Mouse (Mus musculus): Measurements from ENCODE around the gene Cacna2d4.
A peak's percentile ranks its signal among the peaks of the same experiment; 100 is the strongest.

Cacna2d4 gene

GRCm38 (mm10) chr6:119310176-119310575 lies 73.8 kb downstream of the Cacna2d4 start:
- DNase-seq (ENCODE audit: low spot score) = no peak

- no peak for DNase-seq (ENCODE audit: low spot score)
These were observed 76.1 kb downstream of the Cacna2d4 start for GRCm38 (mm10) chr6:119312381-119312780.

DNA sequence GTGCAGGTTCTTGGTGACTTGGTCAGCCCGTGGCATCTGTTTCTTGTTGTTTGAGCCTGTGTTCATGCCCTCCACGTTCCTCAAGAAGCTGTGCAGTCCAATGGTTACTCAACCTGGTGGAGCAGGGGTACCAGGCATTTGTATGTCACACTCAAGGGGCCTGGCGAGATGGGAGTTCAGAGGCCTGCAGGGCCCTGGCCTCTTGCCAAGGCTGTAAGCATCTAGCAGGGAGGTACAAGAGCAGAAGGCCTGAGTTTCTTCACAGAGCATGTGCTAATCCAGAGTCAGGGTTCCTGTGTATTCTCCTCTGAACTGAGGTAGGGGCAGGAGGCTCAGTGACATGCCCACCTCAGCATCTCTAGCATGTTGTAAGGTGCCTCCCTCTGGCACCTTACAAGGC lies 76.8 kb downstream of the Cacna2d4 start:
- DNase-seq (ENCODE audit: low spot score) = no peak

DNA sequence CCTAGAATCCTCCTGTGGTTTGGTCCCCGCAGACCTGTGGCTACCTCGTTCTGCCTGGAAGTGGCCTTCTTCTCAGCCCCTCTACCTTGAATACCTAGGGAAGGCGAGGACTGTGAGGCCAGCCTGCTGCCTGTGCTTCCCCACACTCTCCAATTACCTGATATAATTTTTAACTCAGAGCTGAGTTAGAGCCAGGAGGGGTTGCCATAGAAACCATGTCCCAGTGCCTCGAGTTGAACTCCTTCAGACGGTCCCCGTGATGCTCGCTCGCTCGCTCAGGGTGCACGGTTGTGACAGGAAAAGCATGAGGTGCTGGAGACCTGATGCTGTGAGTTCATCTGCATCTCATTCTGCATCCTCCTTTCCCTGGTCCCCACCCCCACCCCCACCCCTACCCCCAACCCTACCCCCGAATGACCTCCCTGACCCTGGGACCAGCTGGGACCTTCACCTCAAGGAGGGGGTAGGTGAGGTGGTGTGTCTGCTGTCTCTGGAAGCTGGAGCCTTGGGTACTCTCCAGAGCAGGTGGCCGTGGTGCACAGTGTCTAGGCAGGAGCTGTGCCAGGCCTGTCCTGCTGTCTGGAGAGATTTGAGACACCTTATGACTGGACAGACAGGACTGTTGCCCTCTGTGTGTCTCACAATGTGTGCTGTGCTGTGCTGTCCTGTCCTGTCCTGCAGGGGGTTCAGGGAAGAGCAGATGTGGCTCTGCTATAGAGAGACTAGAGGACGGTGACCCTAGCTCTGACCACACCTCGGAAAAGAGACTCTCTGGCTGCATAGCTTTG lies 77.5 kb downstream of the Cacna2d4 start:
- no peak for DNase-seq (ENCODE audit: low spot score)

GRCm38 (mm10) chr6:119314751-119315476 lies 78.6 kb downstream of the Cacna2d4 start:
- DNase-seq (ENCODE audit: low spot score) = no peak

DNA sequence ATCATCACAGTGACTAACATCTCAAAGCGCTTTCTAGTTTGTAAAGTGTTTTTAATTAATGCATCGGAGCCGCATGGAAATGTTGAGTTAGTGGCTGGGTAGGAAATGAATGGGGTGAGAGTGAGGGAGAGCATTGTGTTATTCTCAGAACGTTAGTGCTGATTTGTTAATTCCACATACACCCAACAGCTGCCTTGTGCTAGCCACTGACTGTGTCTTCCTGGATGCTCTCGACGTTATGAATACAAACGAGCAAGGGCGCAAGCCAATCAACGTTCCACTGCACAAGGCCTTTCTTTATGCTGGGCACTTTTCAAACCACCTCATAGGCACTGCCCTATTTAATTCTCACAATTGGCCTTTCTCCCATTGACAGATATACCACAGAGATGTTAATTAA lies 82.4 kb downstream of the Cacna2d4 start:
- DNase-seq (ENCODE audit: low spot score) = no peak

GRCm38 (mm10) chr6:119319358-119319757 lies 83.0 kb downstream of the Cacna2d4 start:
- DNase-seq (ENCODE audit: low spot score) = no peak

GRCm38 (mm10) chr6:119320481-119320880 lies 84.2 kb downstream of the Cacna2d4 start:
- peak; percentile 26 for DNase-seq (ENCODE audit: low spot score)

DNA sequence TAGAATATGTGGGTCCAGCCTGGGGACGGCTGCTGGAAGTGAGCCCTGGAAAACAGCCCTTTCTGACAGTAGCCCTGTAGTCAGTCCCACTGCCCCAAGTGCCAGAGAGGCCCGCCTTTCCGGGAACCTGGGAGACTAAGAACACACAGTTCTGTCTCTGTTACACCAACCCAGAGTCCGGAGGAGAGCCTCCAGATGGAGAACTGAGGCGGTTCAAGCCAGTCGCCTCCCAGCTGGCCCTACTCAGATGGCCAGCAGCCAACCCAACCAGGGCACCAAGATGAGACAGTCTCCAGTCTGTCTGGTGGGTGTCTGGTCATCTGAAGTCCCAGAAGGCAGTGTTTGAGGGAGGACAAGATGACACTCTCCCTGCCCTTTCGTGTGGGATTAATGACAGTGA lies 85.4 kb downstream of the Cacna2d4 start:
- no peak for DNase-seq (ENCODE audit: low spot score)

DNA sequence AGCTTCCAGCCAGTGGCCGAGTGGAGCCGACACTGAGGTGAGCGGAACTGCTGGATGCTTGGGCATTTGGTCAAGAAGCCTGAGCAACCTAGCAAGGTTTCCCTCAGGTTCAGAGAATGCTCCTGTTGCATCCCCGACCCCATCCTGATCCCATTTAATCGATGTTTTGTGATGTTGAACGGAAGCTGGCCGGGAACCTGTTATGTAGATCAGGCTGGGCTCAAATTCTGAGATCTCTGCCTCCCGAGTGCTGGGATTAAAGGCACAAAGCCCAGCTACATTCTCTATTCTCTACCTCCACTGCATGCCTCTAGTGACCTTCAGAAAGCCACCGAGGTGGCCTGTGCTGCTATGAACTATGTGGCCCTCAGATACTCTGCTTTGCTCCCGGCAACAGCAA lies 88.5 kb downstream of the Cacna2d4 start:
- no peak for DNase-seq (ENCODE audit: low spot score)

- DNase-seq (ENCODE audit: low spot score) = no peak
These were observed 89.7 kb downstream of the Cacna2d4 start for GRCm38 (mm10) chr6:119325978-119326377.

DNA sequence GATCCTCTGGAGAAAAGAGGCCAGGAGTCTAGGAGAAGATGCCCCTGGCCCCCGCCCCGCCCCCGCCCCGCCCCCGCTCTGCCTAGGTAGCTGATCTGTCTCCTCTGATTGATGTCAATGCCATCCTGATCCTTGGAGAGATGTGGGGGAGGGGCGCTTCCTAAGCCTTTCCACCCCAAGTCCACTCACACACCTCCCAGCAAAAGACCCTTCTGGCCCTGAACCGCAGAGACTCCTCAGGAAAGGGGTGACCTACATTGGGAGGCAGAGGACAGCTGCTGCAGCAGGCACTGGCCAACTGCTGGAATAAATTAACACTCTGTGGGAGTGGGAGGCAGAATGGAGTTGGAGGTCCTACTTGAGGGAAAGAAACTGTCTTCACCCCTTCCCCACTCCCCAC lies 90.2 kb downstream of the Cacna2d4 start:
- no peak for DNase-seq (ENCODE audit: low spot score)

- DNase-seq (ENCODE audit: low spot score) = no peak
These were observed 92.3 kb downstream of the Cacna2d4 start for GRCm38 (mm10) chr6:119328521-119329115.

DNA sequence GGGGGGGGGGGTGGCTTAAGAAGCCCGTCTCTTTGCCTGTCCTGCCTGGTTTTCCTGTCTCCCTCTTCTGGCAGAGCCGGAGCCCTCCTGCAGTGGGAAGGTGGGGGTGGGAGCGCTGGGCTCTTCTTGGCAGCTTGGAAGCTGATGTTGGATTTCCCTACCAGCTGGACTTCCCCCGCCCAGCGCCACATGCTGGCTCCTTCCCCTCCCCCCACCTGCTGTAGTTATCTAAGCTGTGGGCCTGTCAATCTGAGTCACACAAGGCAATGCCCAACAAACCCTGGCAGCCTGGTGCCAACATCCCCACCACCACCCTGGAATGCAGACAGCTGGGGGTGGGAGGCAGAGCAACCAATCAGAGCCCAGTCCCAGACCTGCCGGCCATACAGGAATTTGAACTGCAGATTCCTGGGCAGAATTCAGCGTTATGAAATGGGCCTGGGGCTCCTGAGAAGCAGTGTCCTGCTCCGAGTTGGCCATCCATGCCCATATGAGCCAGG lies 92.9 kb downstream of the Cacna2d4 start:
- DNase-seq (ENCODE audit: low spot score) = no peak

- no peak for DNase-seq (ENCODE audit: low spot score)
These were observed 93.6 kb downstream of the Cacna2d4 start for GRCm38 (mm10) chr6:119329936-119330335.

DNA sequence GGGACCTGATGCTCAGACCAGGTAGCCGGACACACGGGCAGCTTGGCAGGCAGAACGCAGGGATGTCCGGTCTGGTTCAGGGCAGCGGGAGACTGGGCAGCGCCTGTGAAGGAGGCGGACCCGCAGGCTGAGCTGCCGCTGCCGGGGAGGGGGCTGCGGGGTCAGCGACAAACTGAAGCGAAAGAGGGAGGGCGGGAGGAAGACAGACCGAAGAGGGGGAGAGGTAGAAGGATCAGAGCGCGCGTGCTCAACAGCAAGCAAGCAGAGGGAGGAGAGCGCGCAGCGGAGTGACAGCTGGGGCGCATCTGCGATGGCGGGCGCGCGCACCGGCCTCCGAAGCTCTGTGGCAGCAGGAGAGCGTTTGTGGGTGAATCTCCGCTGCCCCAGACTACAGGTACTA lies 94.2 kb downstream of the Cacna2d4 start, which contains the start of gene Lrtm2:
Gene Lrtm2, minus strand, starts transcription at position 261 of the 400 bp plus-strand sequence.
- DNase-seq (ENCODE audit: low spot score) = no peak

DNA sequence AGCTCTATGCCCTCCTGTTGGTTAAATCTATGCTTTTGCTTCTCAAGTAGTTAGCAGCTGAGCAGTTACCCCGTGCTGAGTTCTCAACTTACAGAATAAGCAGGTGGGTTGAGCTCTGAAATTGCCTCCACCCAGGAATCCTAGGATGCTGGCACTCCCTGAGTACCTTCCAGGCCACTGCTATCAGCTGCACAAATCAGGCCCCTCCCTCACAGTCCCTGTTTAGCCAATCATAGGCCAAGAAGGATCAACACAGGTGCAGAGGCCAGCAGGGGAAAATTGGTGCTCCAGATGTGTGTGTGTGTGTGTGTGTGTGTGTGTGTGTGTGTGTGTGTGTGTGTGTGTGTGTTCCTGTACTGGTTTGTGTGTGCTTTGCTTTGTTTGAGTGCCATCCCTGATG lies 95.8 kb downstream of the Cacna2d4 start:
- no peak for DNase-seq (ENCODE audit: low spot score)

- DNase-seq (ENCODE audit: low spot score) = peak; percentile 62
These were observed 96.9 kb downstream of the Cacna2d4 start for GRCm38 (mm10) chr6:119333202-119333601.

- DNase-seq (ENCODE audit: low spot score) = no peak
These were observed 97.5 kb downstream of the Cacna2d4 start for GRCm38 (mm10) chr6:119333831-119334230.

- DNase-seq (ENCODE audit: low spot score) = no peak
These were observed 99.8 kb downstream of the Cacna2d4 start for GRCm38 (mm10) chr6:119336124-119336523.

DNA sequence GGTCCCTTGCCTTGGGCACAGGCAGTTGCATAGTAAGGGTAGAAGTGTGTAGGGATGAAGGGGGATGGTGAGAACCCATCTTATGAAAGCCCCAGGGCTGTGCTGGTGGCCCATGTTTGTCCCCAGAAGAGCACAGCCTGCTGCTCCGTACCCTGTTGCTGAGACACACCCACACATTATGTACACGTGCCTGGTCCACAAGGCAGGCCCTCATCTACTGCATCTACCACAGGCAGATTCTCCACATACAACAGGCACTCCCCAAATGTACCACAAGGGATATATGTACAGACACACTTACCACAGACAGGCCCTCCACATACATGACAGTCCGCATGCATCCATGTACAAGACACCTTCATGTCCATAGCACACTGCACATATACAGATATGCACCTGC lies 101.0 kb downstream of the Cacna2d4 start:
- DNase-seq (ENCODE audit: low spot score) = no peak

DNA sequence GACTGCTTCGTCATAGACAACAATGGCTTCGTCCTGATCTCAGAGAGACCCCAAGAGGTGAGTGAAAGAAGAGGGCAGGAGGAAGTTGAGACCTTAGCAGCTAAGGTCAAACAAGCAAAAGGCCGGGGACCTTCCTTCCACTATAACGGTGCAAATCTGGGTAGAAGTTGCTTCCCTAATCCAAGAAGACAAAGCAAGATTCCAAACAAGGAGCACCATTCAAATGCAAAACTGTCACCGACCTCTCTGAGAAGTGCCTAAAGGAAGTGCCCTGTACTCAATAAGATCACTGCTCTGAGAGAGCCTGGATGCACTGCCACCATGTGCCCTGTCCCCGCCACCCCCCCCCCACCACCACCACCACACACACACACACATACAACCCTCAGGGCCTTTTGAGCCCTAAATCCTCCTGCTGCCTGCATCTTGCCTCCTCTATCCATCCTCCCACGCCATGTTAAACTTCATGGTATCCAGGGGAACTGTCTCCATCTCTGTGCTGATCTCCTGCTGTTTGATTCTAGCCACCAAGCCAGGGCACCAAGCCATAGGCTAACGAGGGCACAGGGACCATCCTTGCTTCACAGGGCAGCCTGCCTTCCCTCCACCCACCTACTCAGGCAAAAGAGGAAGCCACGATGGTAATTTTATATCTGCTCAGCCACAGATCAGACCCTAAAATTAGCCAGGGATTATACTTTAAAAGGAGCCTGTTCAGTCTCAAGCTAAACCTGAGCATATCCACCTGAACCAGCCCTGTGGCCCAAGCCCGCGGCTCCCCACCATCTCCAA lies 102.0 kb downstream of the Cacna2d4 start:
- DNase-seq (ENCODE audit: low spot score) = no peak
